Mouse (Mus musculus) E14TG2a.4 (cell line): ENCODE data around the gene Ascc1.

Source experiments
- CTCF ChIP-seq: conservative IDR thresholded peaks from 2 replicates; pipeline ENCODE4 v1.5.1; 2014; ENCODE audit warnings: low read length
- POU5F1 ChIP-seq: IDR thresholded peaks from 2 replicates; pipeline ENCODE4 v1.6.1; 2014; ENCODE audit warnings: low read length, borderline replicate concordance

DNA sequence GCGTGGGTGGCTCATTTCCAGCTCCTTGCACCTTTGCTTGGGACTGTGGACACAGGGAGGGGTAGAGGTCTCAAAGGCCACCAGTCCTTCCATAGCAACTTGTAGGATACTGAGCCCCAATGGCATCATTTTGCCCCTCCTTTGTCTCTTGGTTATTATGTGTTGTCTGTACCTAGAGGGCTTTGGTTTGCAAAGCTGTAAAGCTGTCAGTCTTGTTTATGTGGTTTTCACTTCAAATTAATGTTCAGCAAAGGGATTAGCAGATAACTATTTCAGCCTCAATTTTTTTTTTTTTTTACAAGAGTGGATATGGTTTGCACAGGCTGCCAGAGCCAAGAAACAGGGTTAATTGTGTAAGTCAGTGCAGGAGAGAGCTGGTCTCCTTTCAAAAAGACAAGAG is 93.7 kb downstream of the Ascc1 start:
- TF ChIP-seq CTCF (no peak), POU5F1 (no peak)
